Mouse (Mus musculus) left cerebral cortex, postnatal 25 days (tissue): ENCODE measurements around the gene Olfr1037. TPM values are rescaled to one million over a fixed set of nuclear protein-coding genes. Genes with fewer than 3 reads are reported as not detected.
"Not testable (repeated sequence)": the region's sequence is repeated elsewhere in the genome, so short reads cannot be mapped to it uniquely, and the experiment has no call there.

Experiments used
- DNase-seq, 2 experiments: peaks; one replicate each; pipeline ENCODE4 v3.0.0; 2022; ENCODE audit warnings: low spot score in 2 of 2, mixed read lengths in 1 of 2
- intact Hi-C: fragments of 180-260 bp; cut with DNase I; formaldehyde crosslinking; loops from one replicate; pipeline ENCODE4 v1.15.1; 2025
- total RNA-seq, 2 experiments: library from RNA; stranded (reverse); gene quantifications; 2 replicates each; pipeline ENCODE4 v1.2.3; 2021

The Olfr1037 gene
- not detected for total RNA-seq

- no peak for DNase-seq
- intact Hi-C loops = no loop called here
Observed at GRCm38 (mm10) chr2:86087285-86087684, at the start of gene Olfr1037. Olfr1037 (minus strand) TSS chr2:86087385.

DNA sequence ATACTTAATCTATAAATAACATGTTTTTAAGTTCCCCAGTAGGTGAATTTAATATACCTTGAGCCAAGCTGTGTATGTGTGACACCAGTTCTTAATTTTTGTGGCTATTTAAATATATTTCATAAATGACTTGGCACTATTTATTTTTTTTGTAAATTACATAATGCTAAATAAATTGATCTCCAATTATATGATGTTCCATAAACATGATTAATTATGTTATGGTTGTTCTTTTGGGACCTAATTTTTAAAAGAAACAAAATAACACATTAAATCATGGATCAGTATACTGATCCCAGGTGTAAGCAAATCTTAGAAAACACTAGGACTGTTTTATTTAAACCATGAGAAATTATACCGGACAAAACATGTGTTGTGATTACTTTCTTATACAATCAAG lies 48.6 kb upstream of the Olfr1037 start, which contains the start of gene Olfr1039:
Olfr1039 (minus strand) TSS at position 101 of the 400 bp plus-strand sequence.
- DNase-seq = no peak
- intact Hi-C loops = no loop called here

DNA sequence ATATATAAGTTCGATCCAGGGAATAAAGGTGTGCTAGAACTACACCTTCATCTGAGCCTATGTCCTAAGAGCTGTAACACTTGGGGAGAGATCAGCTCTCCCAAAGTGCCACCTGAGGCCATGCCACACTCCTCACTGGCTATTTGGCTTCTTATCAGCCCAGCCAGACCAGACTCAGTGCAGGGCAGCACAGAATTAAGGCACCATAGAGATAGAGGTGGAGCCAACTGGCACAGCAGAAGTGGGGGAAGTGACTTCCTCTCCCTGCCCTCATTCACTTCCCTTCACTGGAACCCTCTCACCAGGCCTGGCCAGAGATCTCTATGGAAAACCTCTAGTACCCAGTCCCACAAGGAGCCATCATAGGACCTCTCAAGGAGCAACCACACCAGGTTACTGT lies 6.7 kb downstream of the Olfr1037 start:
- intact Hi-C loops, DNase-seq: not testable (repeated sequence)

DNA sequence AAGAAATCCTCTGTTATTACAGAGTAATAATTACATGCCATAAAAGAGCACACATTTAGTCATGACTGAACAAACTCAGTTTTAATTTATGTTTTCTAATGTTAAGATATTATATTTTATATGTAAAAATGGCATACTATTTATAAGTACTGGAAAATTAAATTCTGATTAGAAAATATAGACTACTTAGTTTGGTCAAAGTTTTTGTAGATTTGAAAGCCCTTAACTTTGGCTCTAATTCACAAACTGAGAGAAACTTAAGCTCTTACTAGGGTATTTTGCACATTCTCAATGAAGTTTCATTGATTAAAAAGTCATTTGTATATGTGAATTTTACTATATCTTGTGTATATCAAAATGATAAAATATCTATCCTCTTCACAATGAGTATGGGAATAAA lies 13.5 kb downstream of the Olfr1037 start, which contains the start of gene Olfr1036:
Olfr1036 (plus strand) TSS at position 301 of the 400 bp plus-strand sequence.
- intact Hi-C loops, DNase-seq: not testable (repeated sequence)

DNA sequence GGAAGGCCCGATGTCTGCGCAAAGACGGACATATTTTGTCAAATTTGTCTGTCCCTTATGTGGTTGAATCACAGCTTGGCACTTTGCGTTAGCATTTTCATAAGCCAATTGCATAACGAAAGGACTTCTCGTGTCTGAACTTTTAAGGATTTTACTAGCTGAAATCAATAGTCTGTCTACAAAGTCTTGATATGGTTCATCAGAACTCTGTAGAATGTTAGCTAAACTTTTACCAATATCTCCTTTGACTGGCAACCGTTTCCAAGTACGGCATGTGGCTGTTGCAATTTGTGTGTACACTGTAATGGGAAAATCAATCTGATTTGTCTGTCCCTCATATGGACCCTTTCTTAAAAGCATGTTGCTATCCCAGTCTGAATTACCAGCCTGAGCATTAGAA lies 17.0 kb downstream of the Olfr1037 start:
- DNase-seq = no peak
- intact Hi-C loops = no loop called here

- DNase-seq, intact Hi-C loops: not testable (repeated sequence)
Observed at GRCm38 (mm10) chr2:86063766-86064165, 23.4 kb downstream of the Olfr1037 start.

- intact Hi-C loops, DNase-seq: not testable (repeated sequence)
Observed at GRCm38 (mm10) chr2:86050777-86051176, 36.4 kb downstream of the Olfr1037 start.

- no peak for DNase-seq
- intact Hi-C loops = no loop called here
Observed at GRCm38 (mm10) chr2:86045561-86045960, 41.6 kb downstream of the Olfr1037 start, which contains the start of gene Olfr1034. Olfr1034 (plus strand) TSS chr2:86045861.

Other genes with a start within 250 kb of the Olfr1037 start
- gene Olfr1019, start 241.9 kb downstream of the Olfr1037 start, total RNA-seq = not detected
- gene Olfr1020, start 240.4 kb downstream of the Olfr1037 start, total RNA-seq = not detected
- not detected for gene Olfr1022, start 218.8 kb downstream of the Olfr1037 start, total RNA-seq
- not detected for gene Olfr1023, start 201.7 kb downstream of the Olfr1037 start, total RNA-seq
- gene Olfr1024, start 182.3 kb downstream of the Olfr1037 start, total RNA-seq = not detected
- not detected for gene Olfr1025-ps1, start 172.2 kb downstream of the Olfr1037 start, total RNA-seq
- gene Olfr1026, start 165.8 kb downstream of the Olfr1037 start, total RNA-seq = not detected
- gene Olfr1028, start 136.9 kb downstream of the Olfr1037 start, total RNA-seq = not detected
- gene Olfr1029, start 113.5 kb downstream of the Olfr1037 start, total RNA-seq = not detected
- not detected for gene Olfr1030, start 108.1 kb downstream of the Olfr1037 start, total RNA-seq
- not detected for gene Olfr1031, start 97.1 kb downstream of the Olfr1037 start, total RNA-seq
- gene Olfr1032, start 81.8 kb downstream of the Olfr1037 start, total RNA-seq = not detected
- gene Olfr1033, start 66.8 kb downstream of the Olfr1037 start, total RNA-seq = not detected
- not detected for gene Olfr1034, start 41.5 kb downstream of the Olfr1037 start, total RNA-seq
- not detected for gene Olfr1036, start 13.4 kb downstream of the Olfr1037 start, total RNA-seq
- not detected for gene Olfr1039, start 48.5 kb upstream of the Olfr1037 start, total RNA-seq
- gene Olfr1040, start 59.3 kb upstream of the Olfr1037 start, total RNA-seq = not detected
- gene Olfr1042, start 74.5 kb upstream of the Olfr1037 start, total RNA-seq = not detected
- gene Olfr1043, start 80.1 kb upstream of the Olfr1037 start, total RNA-seq = not detected
- not detected for gene Olfr1044, start 90.4 kb upstream of the Olfr1037 start, total RNA-seq
- not detected for gene Olfr52, start 98.3 kb upstream of the Olfr1037 start, total RNA-seq
- not detected for gene Olfr1045, start 115.6 kb upstream of the Olfr1037 start, total RNA-seq
- not detected for gene Olfr1046, start 131.9 kb upstream of the Olfr1037 start, total RNA-seq
- gene Olfr1047, start 144.0 kb upstream of the Olfr1037 start, total RNA-seq = not detected
- gene Olfr1048, start 152.9 kb upstream of the Olfr1037 start, total RNA-seq = not detected
- not detected for gene Olfr1049, start 170.9 kb upstream of the Olfr1037 start, total RNA-seq
- gene Olfr1051, start 191.7 kb upstream of the Olfr1037 start, total RNA-seq = not detected
- gene Olfr1052, start 205.1 kb upstream of the Olfr1037 start, total RNA-seq = not detected
- not detected for gene Olfr1053, start 227.9 kb upstream of the Olfr1037 start, total RNA-seq
- not detected for gene Olfr1054, start 248.0 kb upstream of the Olfr1037 start, total RNA-seq